Mouse (Mus musculus) liver, postnatal 0 days (tissue): ENCODE measurements around the gene Sash1. TPM values are rescaled to one million over a fixed set of nuclear protein-coding genes. Genes with fewer than 3 reads are reported as not detected.

Experiments
- ATAC-seq: fragments of 200-750 bp; cut with Nextera tagmentation; 2 replicates; pipeline ENCODE4 v1.8.0; 2017; ENCODE audit warnings: mild to moderate bottlenecking, moderate library complexity
- DNase-seq: peaks from one replicate; pipeline ENCODE4 v3.0.0-alpha.2; 2016
- H3K27ac ChIP-seq: fragments of 300-500 bp; sonication (generic); 2 replicates; pipeline ENCODE4 v1.5.1; 2014; ENCODE audit warnings: antibody characterized with exemption, moderate library complexity, mild to moderate bottlenecking, low read depth
- H3K27me3 ChIP-seq: fragments of 300-500 bp; sonication (generic); 2 replicates; pipeline ENCODE4 v1.6.1; 2014; ENCODE audit warnings: low read length, control low read depth, mixed read lengths; ENCODE audit not compliant: insufficient read depth
- H3K36me3 ChIP-seq: fragments of 300-500 bp; sonication (generic); replicated peaks from 2 replicates; pipeline ENCODE4 v1.6.1; 2014; ENCODE audit warnings: mild to moderate bottlenecking, control low read depth, low read length, moderate library complexity, mixed read lengths; ENCODE audit not compliant: insufficient read depth
- H3K4me1 ChIP-seq: fragments of 300-500 bp; sonication (generic); 2 replicates; pipeline ENCODE4 v1.6.1; 2014; ENCODE audit warnings: antibody characterized with exemption, mild to moderate bottlenecking, control low read depth; ENCODE audit not compliant: insufficient read depth
- H3K4me2 ChIP-seq: fragments of 300-500 bp; sonication (generic); 2 replicates; pipeline ENCODE4 v1.6.1; 2014; ENCODE audit warnings: low read depth, mild to moderate bottlenecking, low read length, moderate library complexity, mixed read lengths
- H3K4me3 ChIP-seq: fragments of 300-500 bp; sonication (generic); 2 replicates; pipeline ENCODE4 v1.5.1; 2014; ENCODE audit warnings: low read depth, low read length
- H3K9ac ChIP-seq: fragments of 300-500 bp; sonication (generic); replicated peaks from 2 replicates; pipeline ENCODE4 v1.6.1; 2014; ENCODE audit warnings: mild to moderate bottlenecking, moderate library complexity
- H3K9me3 ChIP-seq: fragments of 300-500 bp; sonication (generic); 2 replicates; pipeline ENCODE4 v1.6.1; 2016; ENCODE audit warnings: mild to moderate bottlenecking, control low read depth, low read length, mixed read lengths
- CTCF ChIP-seq: sonication (generic); IDR thresholded peaks from 2 replicates; pipeline ENCODE4 v1.5.1; 2016; ENCODE audit warnings: antibody characterized with exemption, low read depth
- EP300 ChIP-seq: IDR thresholded peaks from 2 replicates; pipeline ENCODE4 v1.6.1; 2016; ENCODE audit warnings: antibody characterized with exemption, low read depth, mild to moderate bottlenecking
- WGBS: fragments of 180-500 bp; shearing (Covaris S2); extraction: QIAGEN DNeasy Blood & Tissue Kit; methylation state at CpG from one replicate; pipeline ENCODE4 v1.1.7; 2014; ENCODE audit not compliant: insufficient replicate concordance; 5-methylcytosine and 5-hydroxymethylcytosine counted together
- polyA plus RNA-seq: library from polyadenylated mRNA; unstranded; fragments of >200 nt; fragmentation: Nextera tagmentation; extraction: Ambion mirVana; gene quantifications from 2 replicates; pipeline ENCODE4 v1.2.1, GENCODE M21; 2015

The Sash1 gene
- polyA plus RNA-seq, 1 experiment from 2014 or later = 1.9 TPM

DNA sequence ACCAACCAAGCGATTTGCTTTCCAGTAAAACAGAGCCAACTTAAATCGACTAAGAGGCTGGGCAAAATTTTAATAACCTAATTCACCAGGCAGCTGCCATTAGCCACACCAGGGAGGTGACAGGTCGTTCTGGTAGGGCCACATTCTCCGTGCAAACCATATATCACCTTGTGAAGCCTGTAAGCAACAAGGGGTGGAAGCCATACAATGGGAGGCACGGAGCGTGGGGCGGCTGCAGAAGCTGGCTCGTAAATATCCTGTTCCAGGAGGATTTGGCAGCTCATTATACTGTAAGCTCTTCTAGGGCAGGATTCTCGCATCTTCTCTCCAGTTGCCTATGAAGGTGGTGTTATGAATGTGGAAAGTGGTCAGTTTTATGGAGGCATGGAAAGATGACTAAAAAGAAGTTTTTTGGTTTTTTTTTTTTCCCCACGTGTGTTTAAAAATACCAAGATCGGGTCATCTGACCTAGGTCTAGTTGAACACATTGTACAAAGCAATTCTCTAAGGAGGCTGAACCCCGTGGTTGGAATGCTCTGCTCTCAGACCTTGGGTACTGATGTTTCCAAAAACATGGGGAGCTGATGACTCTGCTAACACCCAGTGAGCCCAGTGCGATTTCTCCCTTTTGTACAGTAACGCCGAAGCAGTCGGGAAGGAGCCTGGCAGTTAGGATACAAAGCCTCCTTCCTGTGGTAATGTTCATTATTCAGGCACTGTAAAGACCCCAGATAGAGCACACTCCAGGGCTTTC, 24.5 kb upstream of the Sash1 start:
- H3K4me2 ChIP-seq = no peak overlapping the region
- no peak for TF ChIP-seq CTCF
- TF ChIP-seq EP300 = no peak
- no peaks in the 10 kb centered on the region for H3K9me3 ChIP-seq
- no peaks in the 10 kb centered on the region for H3K36me3 ChIP-seq
- no peaks in the 10 kb centered on the region for H3K4me1 ChIP-seq
- ATAC-seq = no peak
- no peak overlapping the region for H3K9ac ChIP-seq
- 74% methylated on average over 16 of the region's 16 CpGs for WGBS
- no peak overlapping the region for H3K4me3 ChIP-seq
- H3K27ac ChIP-seq = no peak overlapping the region
- no peaks in the 10 kb centered on the region for H3K27me3 ChIP-seq
- no peak for DNase-seq

- no peaks in the 10 kb centered on the region for H3K4me1 ChIP-seq
- no peak overlapping the region for H3K4me2 ChIP-seq
- H3K27ac ChIP-seq = no peak overlapping the region
- WGBS = 71% methylated on average over 6 of the region's 6 CpGs
- H3K9me3 ChIP-seq = no peaks in the 10 kb centered on the region
- H3K9ac ChIP-seq = no peak overlapping the region
- H3K27me3 ChIP-seq = no peaks in the 10 kb centered on the region
- no peak for ATAC-seq
- H3K36me3 ChIP-seq = no peaks in the 10 kb centered on the region
- DNase-seq = no peak
- TF ChIP-seq EP300 (no peak), CTCF (no peak)
- no peak overlapping the region for H3K4me3 ChIP-seq
Measured at GRCm38 (mm10) chr10:8903086-8903485, 17.2 kb upstream of the Sash1 start.

DNA sequence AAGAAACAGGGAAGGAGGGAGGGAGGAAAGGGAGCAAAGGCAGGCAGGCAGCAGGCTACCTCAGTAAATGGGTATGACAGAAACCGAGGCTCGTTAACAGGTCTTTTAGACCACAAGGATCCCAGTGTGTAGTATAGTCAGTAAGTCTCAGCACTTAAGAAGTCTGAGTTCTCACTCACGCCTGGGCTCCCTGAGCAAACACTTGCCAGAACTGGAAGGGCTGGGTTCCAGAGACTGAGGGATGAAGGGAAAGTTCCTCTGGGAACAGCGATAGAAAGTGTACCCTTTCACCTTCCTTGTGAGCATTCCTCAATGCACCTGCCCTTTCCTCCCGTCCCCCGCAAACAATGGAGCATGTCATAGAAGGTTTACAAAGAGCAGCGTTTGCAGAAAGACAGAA, 16.5 kb upstream of the Sash1 start:
- WGBS = 74% methylated on average over 7 of the region's 7 CpGs
- no peak overlapping the region for H3K27ac ChIP-seq
- H3K27me3 ChIP-seq = no peaks in the 10 kb centered on the region
- DNase-seq (no peak), ATAC-seq (no peak)
- H3K9me3 ChIP-seq = no peaks in the 10 kb centered on the region
- no peak overlapping the region for H3K4me2 ChIP-seq
- no peak overlapping the region for H3K9ac ChIP-seq
- no peaks in the 10 kb centered on the region for H3K4me1 ChIP-seq
- H3K36me3 ChIP-seq = no peaks in the 10 kb centered on the region
- TF ChIP-seq CTCF (no peak), EP300 (no peak)
- no peak overlapping the region for H3K4me3 ChIP-seq

DNA sequence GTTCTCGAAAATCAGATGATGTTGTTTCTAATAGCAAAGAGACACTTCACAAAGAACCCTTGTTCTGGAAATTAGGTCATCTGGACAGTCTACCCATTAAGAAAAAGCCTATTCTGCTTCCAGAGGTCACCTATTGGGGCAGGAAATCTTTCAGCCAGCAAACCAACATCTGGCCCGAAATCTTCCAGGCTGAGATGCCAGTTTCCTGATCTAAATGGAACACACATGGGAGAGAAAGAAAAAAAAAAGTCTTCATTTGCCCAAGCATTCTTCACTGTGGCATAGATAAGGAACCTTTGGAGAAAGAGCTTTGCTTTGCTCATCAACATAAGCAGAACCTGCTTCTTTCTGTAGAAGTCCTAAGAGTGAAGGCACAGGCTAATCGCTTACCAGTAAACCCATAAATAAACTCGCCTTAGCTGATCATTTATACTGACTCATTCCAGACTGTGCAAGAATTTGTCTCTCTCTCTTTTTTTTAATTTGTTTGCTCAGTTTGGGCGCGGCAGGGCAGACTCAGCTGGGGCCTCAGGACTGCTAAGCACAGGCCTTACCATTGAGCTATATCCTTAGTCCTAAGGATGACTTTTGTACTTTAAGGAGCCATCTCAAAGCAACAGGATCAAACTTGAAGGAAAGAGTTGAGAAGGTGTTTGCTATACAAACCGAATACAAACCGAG, 13.1 kb upstream of the Sash1 start:
- TF ChIP-seq CTCF (no peak), EP300 (no peak)
- ATAC-seq = no peak
- no peak overlapping the region for H3K4me3 ChIP-seq
- no peak overlapping the region for H3K27ac ChIP-seq
- no peak for DNase-seq
- no peaks in the 10 kb centered on the region for H3K27me3 ChIP-seq
- H3K9me3 ChIP-seq = no peaks in the 10 kb centered on the region
- no peaks in the 10 kb centered on the region for H3K4me1 ChIP-seq
- 67% methylated on average over 8 of the region's 8 CpGs for WGBS
- no peaks in the 10 kb centered on the region for H3K36me3 ChIP-seq
- no peak overlapping the region for H3K4me2 ChIP-seq
- no peak overlapping the region for H3K9ac ChIP-seq

- Histone ChIP-seq H3K4me2 (no peak overlapping the region), H3K4me1 (no peaks in the 10 kb centered on the region), H3K9ac (no peak overlapping the region), H3K4me3 (no peak overlapping the region), H3K27ac (no peak overlapping the region), H3K9me3 (no peaks in the 10 kb centered on the region), H3K36me3 (no peaks in the 10 kb centered on the region), H3K27me3 (no peaks in the 10 kb centered on the region)
- TF ChIP-seq EP300 (no peak), CTCF (no peak)
- no peak for DNase-seq
- WGBS = 59% methylated on average over 5 of the region's 5 CpGs
- ATAC-seq = no peak
Measured at GRCm38 (mm10) chr10:8898099-8898777, 12.4 kb upstream of the Sash1 start.

- Histone ChIP-seq H3K4me2 (no peak overlapping the region), H3K4me1 (no peaks in the 10 kb centered on the region), H3K36me3 (no peaks in the 10 kb centered on the region), H3K9ac (no peak overlapping the region), H3K4me3 (no peak overlapping the region), H3K9me3 (no peaks in the 10 kb centered on the region), H3K27ac (no peak overlapping the region), H3K27me3 (no peaks in the 10 kb centered on the region)
- no peak for ATAC-seq
- DNase-seq = no peak
- 85% methylated on average over 6 of the region's 6 CpGs for WGBS
- TF ChIP-seq EP300 (no peak), CTCF (no peak)
Measured at GRCm38 (mm10) chr10:8894965-8895515, 9.2 kb upstream of the Sash1 start.
